Mouse (Mus musculus): ENCODE measurements around the gene Amz2.
A peak's percentile ranks its signal among the peaks of the same experiment; 100 is the strongest.
"Not testable (repeated sequence)": the region's sequence is repeated elsewhere in the genome, so short reads cannot be mapped to it uniquely, and the experiment has no call there.

The Amz2 gene

GRCm38 (mm10) chr11:109470921-109471861 lies 45.4 kb downstream of the Amz2 start:
- DNase-seq (ENCODE audit: low spot score), result no peak

DNA sequence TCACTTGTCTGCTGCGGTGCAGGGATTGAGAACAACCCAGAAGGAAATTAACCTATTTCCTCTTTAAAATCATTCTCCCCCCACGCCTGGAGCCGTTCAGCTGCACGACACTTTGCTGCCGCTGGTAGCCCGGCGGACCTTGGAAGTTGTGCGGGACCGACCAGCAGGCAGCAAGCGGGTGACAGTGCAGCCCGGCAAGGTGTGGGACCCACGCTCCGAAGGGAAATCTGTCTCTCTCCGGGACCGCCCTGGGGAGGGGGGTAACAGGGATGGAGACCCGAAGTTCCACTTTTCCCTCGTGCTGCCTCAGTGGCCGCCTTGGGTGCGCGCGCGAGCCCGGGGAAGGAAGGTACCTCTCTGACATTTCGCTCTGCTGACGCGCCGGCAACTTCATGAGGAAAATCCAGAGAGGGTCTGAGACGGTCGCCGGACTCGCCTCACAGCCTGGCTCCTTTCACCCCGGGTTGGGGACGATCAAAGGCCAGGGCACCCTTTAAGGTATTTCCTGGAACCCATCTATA lies 46.5 kb downstream of the Amz2 start:
- DNase-seq (ENCODE audit: low spot score), result peak; percentile 24

DNA sequence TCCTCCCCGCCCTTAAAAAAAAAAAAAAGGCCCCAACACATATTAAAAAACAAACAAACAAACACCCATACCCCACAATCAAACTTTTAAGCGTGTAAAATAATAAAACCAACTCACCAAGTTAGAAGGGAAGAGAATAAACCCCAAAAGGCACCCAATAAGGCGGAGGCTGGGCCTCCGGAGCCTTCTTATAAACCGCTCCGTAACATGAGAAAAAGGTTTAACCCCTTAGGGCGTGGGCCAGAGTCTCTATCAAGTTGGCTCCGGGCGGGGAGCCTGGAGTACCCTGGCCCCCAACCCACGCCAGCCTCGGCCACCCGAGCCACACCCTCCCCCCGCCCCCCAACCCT lies 47.0 kb downstream of the Amz2 start:
- no peak for DNase-seq (ENCODE audit: low spot score)

- DNase-seq (ENCODE audit: low spot score), result peak; percentile 81
Measured at GRCm38 (mm10) chr11:109473171-109474085, 47.7 kb downstream of the Amz2 start, which contains the start of the genes Arsg and Slc16a6. Gene Arsg (plus strand): TSS chr11:109473374. Gene Slc16a6 (minus strand): TSS chr11:109473598.

DNA sequence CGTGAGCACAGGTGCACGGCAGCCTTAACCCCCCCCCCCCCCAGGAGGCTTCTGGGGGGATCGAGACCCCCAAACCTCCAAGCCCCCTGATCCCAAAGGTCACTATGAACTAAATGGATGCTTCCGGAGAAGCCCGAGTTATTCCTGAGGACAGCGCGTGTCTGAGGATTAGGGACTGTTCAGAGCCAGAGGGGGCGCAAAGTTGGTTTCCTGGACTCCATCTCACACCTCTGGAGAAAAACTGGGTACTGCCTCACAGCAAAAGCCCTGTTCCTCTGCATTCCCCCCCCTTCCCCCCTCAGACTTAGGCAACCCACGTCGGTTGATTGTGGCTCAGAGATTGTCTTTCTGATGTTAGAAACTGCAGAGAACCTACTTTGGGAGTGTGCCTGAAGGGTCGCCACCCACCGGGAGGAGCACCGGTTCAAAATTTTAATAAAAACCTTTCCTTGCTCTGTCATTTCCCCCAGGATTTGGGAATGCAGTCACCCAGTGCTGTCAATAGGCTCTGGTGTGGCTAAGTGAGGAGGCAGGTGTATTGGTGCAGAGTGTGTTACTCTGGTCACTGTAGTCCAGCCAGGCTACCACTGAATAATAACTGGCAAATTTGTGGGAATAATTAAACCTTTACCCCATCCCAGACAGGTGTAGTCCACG lies 48.5 kb downstream of the Amz2 start:
- DNase-seq (ENCODE audit: low spot score), result no peak

GRCm38 (mm10) chr11:109474836-109475235 lies 49.1 kb downstream of the Amz2 start:
- no peak for DNase-seq (ENCODE audit: low spot score)

DNA sequence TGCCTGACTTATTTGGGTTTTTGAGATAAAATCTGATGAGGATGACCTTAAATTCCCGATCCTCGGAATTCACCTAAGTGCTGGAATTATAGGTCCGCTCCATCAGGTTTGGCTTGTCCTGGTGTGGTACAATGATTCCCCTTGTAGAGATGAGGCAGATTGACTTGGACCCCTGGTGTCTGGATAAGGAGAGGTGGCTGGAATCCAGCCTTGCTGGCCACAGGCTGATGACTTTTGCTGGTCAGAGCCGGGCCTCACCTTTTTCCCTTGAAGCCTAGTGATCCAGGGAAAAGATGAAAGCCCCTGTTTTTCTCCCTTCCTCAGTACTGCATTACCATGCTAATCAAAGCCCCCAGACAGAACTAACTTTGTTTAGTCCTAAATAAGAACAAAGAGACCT lies 50.0 kb downstream of the Amz2 start:
- DNase-seq (ENCODE audit: low spot score), result no peak

GRCm38 (mm10) chr11:109476241-109476640 lies 50.5 kb downstream of the Amz2 start:
- DNase-seq (ENCODE audit: low spot score), result no peak

DNA sequence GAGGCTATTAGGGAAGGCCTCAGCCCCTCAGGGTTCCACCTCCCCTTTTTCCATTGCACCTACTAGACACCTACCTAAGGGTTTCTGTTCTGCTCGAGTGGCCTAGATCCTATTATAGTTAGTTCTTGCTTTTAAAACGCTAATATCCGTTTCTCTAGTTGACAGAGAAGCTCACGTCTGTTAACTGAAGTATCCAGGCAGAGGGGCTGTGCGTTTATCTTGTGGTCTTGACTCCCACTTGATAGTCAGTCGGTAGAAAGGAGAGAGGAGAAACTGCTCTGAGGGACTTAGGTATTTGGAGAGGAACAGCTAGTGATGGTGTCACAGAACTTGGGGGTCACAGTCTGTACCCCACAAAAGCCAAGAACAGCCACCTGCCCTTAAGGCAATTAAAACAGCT lies 50.9 kb downstream of the Amz2 start:
- DNase-seq (ENCODE audit: low spot score), result no peak

- DNase-seq (ENCODE audit: low spot score), result no peak
Measured at GRCm38 (mm10) chr11:109477606-109478380, 52.0 kb downstream of the Amz2 start.

- DNase-seq (ENCODE audit: low spot score), result no peak
Measured at GRCm38 (mm10) chr11:109479575-109480285, 54.0 kb downstream of the Amz2 start.

GRCm38 (mm10) chr11:109480440-109480839 lies 54.7 kb downstream of the Amz2 start:
- no peak for DNase-seq (ENCODE audit: low spot score)

GRCm38 (mm10) chr11:109485398-109486045 lies 59.8 kb downstream of the Amz2 start:
- peak; percentile 29 for DNase-seq (ENCODE audit: low spot score)

GRCm38 (mm10) chr11:109487111-109487510 lies 61.4 kb downstream of the Amz2 start:
- DNase-seq (ENCODE audit: low spot score), result no peak

- DNase-seq (ENCODE audit: low spot score), result no peak
Measured at GRCm38 (mm10) chr11:109487991-109488684, 62.4 kb downstream of the Amz2 start.

- DNase-seq (ENCODE audit: low spot score), result no peak
Measured at GRCm38 (mm10) chr11:109489763-109490162, 64.0 kb downstream of the Amz2 start.

DNA sequence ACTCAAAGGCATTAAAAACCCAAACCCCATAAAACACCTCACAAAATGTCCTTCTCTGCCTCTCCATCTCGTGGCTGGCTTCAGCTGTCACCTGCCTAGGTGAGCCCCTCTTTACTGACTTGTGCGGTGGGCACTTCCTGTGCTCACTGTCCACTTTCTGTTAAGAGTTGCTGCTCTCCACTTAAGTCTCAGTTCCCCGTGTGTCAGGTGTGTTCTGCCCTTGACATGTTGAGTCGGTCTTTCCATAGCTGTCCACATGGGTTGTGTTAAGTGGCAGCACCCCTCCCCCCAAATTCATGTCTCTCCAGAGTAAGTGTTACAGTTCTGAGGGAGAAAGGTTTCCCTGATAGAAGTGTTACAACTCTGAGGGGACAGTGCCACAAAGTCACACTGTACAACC lies 66.1 kb downstream of the Amz2 start:
- DNase-seq (ENCODE audit: low spot score), result no peak

DNA sequence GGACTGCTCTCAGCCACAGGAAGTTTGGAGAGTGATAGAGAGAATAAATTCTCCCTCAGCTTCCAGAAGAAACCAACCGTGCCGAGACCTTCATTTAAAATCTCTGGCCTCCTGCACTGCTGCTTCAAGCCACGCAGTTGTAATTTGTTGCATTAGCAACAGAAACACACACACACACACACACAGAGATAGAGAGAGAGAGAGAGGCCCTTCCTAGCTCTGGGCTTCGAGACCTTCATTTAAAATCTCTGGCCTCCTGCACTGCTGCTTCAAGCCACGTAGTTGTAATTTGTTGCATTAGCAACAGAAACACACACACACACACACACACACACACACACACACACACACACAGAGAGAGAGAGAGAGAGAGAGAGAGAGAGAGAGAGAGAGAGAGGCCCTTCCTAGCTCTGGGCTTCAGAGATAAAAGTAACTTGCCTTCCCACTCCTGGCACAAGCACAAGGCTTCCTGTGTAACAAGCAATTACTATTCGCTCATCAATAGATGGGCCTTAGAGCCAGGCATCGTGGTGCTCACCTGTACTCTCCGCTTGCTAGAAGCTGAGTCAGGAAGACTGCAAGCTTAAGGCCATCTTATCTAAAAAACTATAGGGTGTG lies 67.2 kb downstream of the Amz2 start:
- not testable (repeated sequence) for DNase-seq (ENCODE audit: low spot score)

Data from testis, postnatal 14 days (tissue).